ENCODE assay signal across 9 mouse cellular contexts in genomic region chr10:82761037-82761811, GRCm38 (mm10). TPM values are rescaled to one million over a fixed set of nuclear protein-coding genes. Genes with fewer than 3 reads are reported as not detected.
A peak's percentile ranks its signal among the peaks of the same experiment; 100 is the strongest.
DNase-seq lines count a peak whose midpoint lies in the region; ATAC-seq and TF ChIP-seq lines count a peak whose summit lies in the region.
"Had no signal": no experiment of that assay in that cellular context is flagged by ENCODE, and none has a peak within 500 bp of the region (broad histone marks: within the 10 kb centered on the region; RNA-seq: fewer than 3 reads in every experiment).

No protein-coding gene starts in this region.

- H3K27ac ChIP-seq in left cerebral cortex, adult 2 months: no peak overlapping the region
- 0 out of 2 replicates have a peak overlapping the region, but pooled peaks have one; percentile 25 for H3K27ac ChIP-seq in hindbrain, embryonic 12.5 days
- H3K27ac ChIP-seq in liver, embryonic 16.5 days (ENCODE audit: low read length): peak overlapping the region; percentile 48
- no peak overlapping the region for H3K27ac ChIP-seq in stomach, postnatal 0 days (replicated peaks)

- intact Hi-C loops in left cerebral cortex, adult 2 months (cut with DNase I): loop anchor here (5.0 kb wide), 1 partner anchor 59 kb away; no protein-coding TSS in a partner anchor
- intact Hi-C loops in heart, postnatal 25 days (cut with DNase I): loop anchor here (5.0 to 10.0 kb wide), 4 partner anchors 64 to 784 kb away; partner anchors contain the start of genes Hcfc2 and Washc4

- no peaks in the 10 kb centered on the region for H3K9me3 ChIP-seq in hindbrain, embryonic 12.5 days (replicated peaks)
- no peaks in the 10 kb centered on the region for H3K9me3 ChIP-seq in liver, embryonic 16.5 days (replicated peaks; ENCODE audit: control insufficient read depth, low read length)
- no peaks in the 10 kb centered on the region for H3K9me3 ChIP-seq in stomach, postnatal 0 days (ENCODE audit: control insufficient read depth, low read length)

- WGBS in hindbrain, embryonic 12.5 days: 88% methylated on average over 9 of the region's 9 CpGs
- 80% methylated on average over 9 of the region's 9 CpGs for WGBS in liver, embryonic 16.5 days (ENCODE audit: insufficient replicate concordance)
- 62% methylated on average over 9 of the region's 9 CpGs for WGBS in stomach, postnatal 0 days

- H3K4me3 ChIP-seq in left cerebral cortex, adult 2 months: peak overlapping the region; percentile 77
- H3K4me3 ChIP-seq in hindbrain, embryonic 12.5 days: no peak overlapping the region
- H3K4me3 ChIP-seq in liver, embryonic 16.5 days (ENCODE audit: low read depth, low read length): peak overlapping the region; percentile 14; the same call in 1 of the 2 replicates
- no peak overlapping the region for H3K4me3 ChIP-seq in stomach, postnatal 0 days (ENCODE audit: low read depth, low read length)

- H3K4me1 ChIP-seq in hindbrain, embryonic 12.5 days: peaks cover 37% of the 10 kb centered on the region
- peaks cover 49% of the 10 kb centered on the region for H3K4me1 ChIP-seq in liver, embryonic 16.5 days (ENCODE audit: control insufficient read depth, low read depth, low read length)
- no peaks in the 10 kb centered on the region; the same call in 1 of the 2 replicates for H3K4me1 ChIP-seq in stomach, postnatal 0 days (replicated peaks; ENCODE audit: control insufficient read depth, insufficient read depth)

- no peaks in the 10 kb centered on the region for H3K27me3 ChIP-seq in hindbrain, embryonic 12.5 days
- no peaks in the 10 kb centered on the region for H3K27me3 ChIP-seq in liver, embryonic 16.5 days (ENCODE audit: control insufficient read depth, insufficient read depth, low read depth, low read length)
- no peaks in the 10 kb centered on the region for H3K27me3 ChIP-seq in stomach, postnatal 0 days (ENCODE audit: control insufficient read depth, insufficient read depth, low read length)

- no peak for ATAC-seq in hindbrain, embryonic 12.5 days (ENCODE audit: low FRiP score)
- no peak for ATAC-seq in liver, embryonic 16.5 days (ENCODE audit: low read depth)
- ATAC-seq in stomach, postnatal 0 days (ENCODE audit: low FRiP score, low TSS enrichment): no peak

- DNase-seq in left cerebral cortex, adult 2 months (ENCODE audit: extremely low spot score in 1 of 2, low spot score in 2 of 2): no peak
- DNase-seq in left cerebral cortex, adult 11 months (ENCODE audit: low spot score): no peak
- peak; percentile 69 to 84 for DNase-seq in cerebellum, postnatal 14 days
- no peak for DNase-seq in thymus, postnatal 10 days (ENCODE audit: low spot score in 2 of 2)
- DNase-seq in stomach, postnatal 0 days (ENCODE audit: low spot score): no peak
- DNase-seq in heart, postnatal 25 days (ENCODE audit: low spot score): no peak
- DNase-seq: spleen, adult 18-20 months had no signal

- H3K4me2 ChIP-seq in hindbrain, embryonic 12.5 days (replicated peaks): peak overlapping the region; percentile 29
- H3K4me2 ChIP-seq in liver, embryonic 16.5 days (ENCODE audit: low read depth, low read length): peak overlapping the region; percentile 38
- H3K4me2 ChIP-seq in stomach, postnatal 0 days (replicated peaks; ENCODE audit: low read depth): no peak overlapping the region

- TF ChIP-seq EP300 in stomach, postnatal 0 days (optimal IDR thresholded peaks at IDR 0.05): no peak

- H3K9ac ChIP-seq in hindbrain, embryonic 12.5 days: 0 out of 2 replicates have a peak overlapping the region, but pooled peaks have one; percentile 38
- peak overlapping the region; percentile 43; the same call in 1 of the 2 replicates for H3K9ac ChIP-seq in liver, embryonic 16.5 days (ENCODE audit: low read depth, low read length)
- H3K9ac ChIP-seq in stomach, postnatal 0 days (ENCODE audit: low read length): no peak overlapping the region

- H3K36me3 ChIP-seq in hindbrain, embryonic 12.5 days: peaks cover 49% of the 10 kb centered on the region
- H3K36me3 ChIP-seq in liver, embryonic 16.5 days (ENCODE audit: control insufficient read depth, insufficient read depth): peaks cover 32% of the 10 kb centered on the region
- peaks cover 8% of the 10 kb centered on the region for H3K36me3 ChIP-seq in stomach, postnatal 0 days (ENCODE audit: control insufficient read depth, insufficient read depth, low read length)

- TF ChIP-seq CTCF in left cerebral cortex, adult 2 months (IDR thresholded peaks at IDR 0.05): no peak
- TF ChIP-seq CTCF in stomach, postnatal 0 days (IDR thresholded peaks at IDR 0.05; ENCODE audit: low read depth): no peak

RNA-seq across cellular contexts. Expression of gene Nfyb, which starts 2.7 kb away (rescaled TPM):
- 10 to 100 TPM; 57.3 to 60.2 TPM for total RNA-seq in left cerebral cortex, adult 2 months (2021)
- polyA plus RNA-seq in hindbrain, embryonic 12.5 days (2016; fragmentation: Nextera tagmentation; extraction: Ambion mirVana): 54.9 and 59.2 TPM in 2 replicates
- 29.4 and 34.5 TPM in 2 replicates for polyA plus RNA-seq in liver, embryonic 16.5 days (2015; fragmentation: Nextera tagmentation; extraction: Ambion mirVana)
- 20.3 and 23.8 TPM in 2 replicates for polyA plus RNA-seq in stomach, postnatal 0 days (2015; fragmentation: Nextera tagmentation; extraction: Ambion mirVana)
- total RNA-seq in heart, postnatal 25 days (2021): 10 to 100 TPM; 13.3 to 17.6 TPM

Comparison
In these comparisons a context has a peak if more than half of its experiments do, and no peak if none do; other contexts are left out.
1. DNase-seq: peak in cerebellum, postnatal 14 days (2 of 2); none in left cerebral cortex, adult 2 months (0 of 2), left cerebral cortex, adult 11 months (single experiment), thymus, postnatal 10 days (0 of 2), stomach, postnatal 0 days (single experiment) and heart, postnatal 25 days (single experiment).
2. H3K27ac ChIP-seq: peak in hindbrain, embryonic 12.5 days (single experiment) and liver, embryonic 16.5 days (single experiment); none in left cerebral cortex, adult 2 months (single experiment) and stomach, postnatal 0 days (single experiment).
3. H3K4me3 ChIP-seq: peak in left cerebral cortex, adult 2 months (single experiment) and liver, embryonic 16.5 days (single experiment); none in hindbrain, embryonic 12.5 days (single experiment) and stomach, postnatal 0 days (single experiment).